Mouse (Mus musculus) kidney, embryonic 14.5 days (tissue): ENCODE data around the gene Mb21d2. TPM values are rescaled to one million over a fixed set of nuclear protein-coding genes. Genes with fewer than 3 reads are reported as not detected.
A peak's percentile ranks its signal among the peaks of the same experiment; 100 is the strongest.

Source experiments
- ATAC-seq: fragments of 200-750 bp; cut with Nextera tagmentation; 2 replicates; pipeline ENCODE4 v1.8.0; 2017; ENCODE audit warnings: moderate number of reproducible peaks, mild to moderate bottlenecking, moderate TSS enrichment, moderate library complexity; ENCODE audit not compliant: low FRiP score, low TSS enrichment
- H3K27ac ChIP-seq: fragments of 300-500 bp; sonication (generic); 2 replicates; pipeline ENCODE4 v1.5.1; 2014; ENCODE audit warnings: low read depth, mild to moderate bottlenecking, low read length, moderate library complexity, mixed read lengths
- H3K27me3 ChIP-seq: fragments of 300-500 bp; sonication (generic); 2 replicates; pipeline ENCODE4 v1.6.1; 2014; ENCODE audit warnings: mild to moderate bottlenecking, low read length; ENCODE audit not compliant: control insufficient read depth, insufficient read depth
- H3K36me3 ChIP-seq: fragments of 300-500 bp; sonication (generic); 2 replicates; pipeline ENCODE4 v1.6.1; 2014; ENCODE audit warnings: low read length, mixed read lengths; ENCODE audit not compliant: control insufficient read depth, insufficient read depth
- H3K4me1 ChIP-seq: fragments of 300-500 bp; sonication (generic); 2 replicates; pipeline ENCODE4 v1.6.1; 2014; ENCODE audit warnings: low read length, mixed read lengths; ENCODE audit not compliant: control insufficient read depth, insufficient read depth
- H3K4me2 ChIP-seq: fragments of 300-500 bp; sonication (generic); replicated peaks from 2 replicates; pipeline ENCODE4 v1.6.1; 2014; ENCODE audit warnings: low read depth, mild to moderate bottlenecking, low read length
- H3K4me3 ChIP-seq: fragments of 300-500 bp; sonication (generic); 2 replicates; pipeline ENCODE4 v1.5.1; 2014; ENCODE audit warnings: mild to moderate bottlenecking, low read length
- H3K9ac ChIP-seq: fragments of 300-500 bp; sonication (generic); 2 replicates; pipeline ENCODE4 v1.6.1; 2014; ENCODE audit warnings: low read depth, mild to moderate bottlenecking, low read length, moderate library complexity
- H3K9me3 ChIP-seq: fragments of 300-500 bp; sonication (generic); 2 replicates; pipeline ENCODE4 v1.6.1; 2016; ENCODE audit warnings: low read length; ENCODE audit not compliant: control insufficient read depth
- WGBS: fragments of 180-500 bp; shearing (Covaris S2); extraction: QIAGEN DNeasy Blood & Tissue Kit; methylation state at CpG from one replicate; pipeline ENCODE4 v1.1.7; 2014; 5-methylcytosine and 5-hydroxymethylcytosine counted together
- polyA plus RNA-seq: library from polyadenylated mRNA; unstranded; fragments of >200 nt; fragmentation: Nextera tagmentation; extraction: Ambion mirVana; gene quantifications from 2 replicates; pipeline ENCODE4 v1.2.1, GENCODE M21; 2014

Gene Mb21d2
- polyA plus RNA-seq, 1 experiment from 2014 or later, result 9.4 TPM

DNA sequence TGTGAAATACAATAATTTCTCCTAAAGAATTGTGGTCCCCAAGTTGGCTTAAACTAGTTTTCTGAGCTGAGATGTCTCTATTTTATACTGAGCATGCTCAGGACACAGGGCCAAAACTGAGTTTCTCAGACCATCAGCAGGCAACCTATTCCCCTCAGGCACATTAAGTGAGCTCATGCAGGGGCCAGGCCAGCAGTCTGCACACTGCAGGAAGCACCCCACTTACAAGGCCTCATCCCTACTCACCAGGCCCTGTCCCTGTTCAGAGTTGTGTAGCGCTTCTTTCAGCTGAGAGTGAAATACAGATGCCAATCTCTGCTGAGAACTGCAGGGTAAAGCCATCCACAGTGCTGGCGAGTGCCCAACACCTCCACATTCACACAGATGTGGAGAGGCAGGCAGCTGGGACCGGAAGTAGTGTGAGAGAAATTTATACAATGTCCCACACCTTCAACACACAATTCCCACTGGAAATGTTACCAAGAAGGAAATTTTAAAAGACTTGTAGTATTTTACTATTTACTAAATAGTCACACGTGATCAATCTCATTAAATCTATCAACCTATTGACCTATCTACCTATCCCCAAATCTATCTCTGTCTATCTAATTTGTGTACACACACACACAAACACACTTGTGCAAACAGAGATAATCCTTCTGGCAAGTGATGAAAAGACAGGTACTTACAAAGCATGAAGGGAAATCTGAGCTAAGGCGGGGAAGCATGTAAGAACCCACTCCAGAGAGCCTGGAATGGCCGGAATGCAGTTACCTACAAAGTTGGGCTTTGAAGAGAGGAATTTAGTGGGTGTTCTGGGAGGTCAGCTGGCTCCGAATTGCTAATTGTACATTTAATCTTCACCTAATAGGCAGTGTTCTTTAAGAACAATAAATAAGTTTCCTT lies 22.9 kb downstream of the Mb21d2 start:
- WGBS, result 57% methylated on average over 7 of the region's 7 CpGs

DNA sequence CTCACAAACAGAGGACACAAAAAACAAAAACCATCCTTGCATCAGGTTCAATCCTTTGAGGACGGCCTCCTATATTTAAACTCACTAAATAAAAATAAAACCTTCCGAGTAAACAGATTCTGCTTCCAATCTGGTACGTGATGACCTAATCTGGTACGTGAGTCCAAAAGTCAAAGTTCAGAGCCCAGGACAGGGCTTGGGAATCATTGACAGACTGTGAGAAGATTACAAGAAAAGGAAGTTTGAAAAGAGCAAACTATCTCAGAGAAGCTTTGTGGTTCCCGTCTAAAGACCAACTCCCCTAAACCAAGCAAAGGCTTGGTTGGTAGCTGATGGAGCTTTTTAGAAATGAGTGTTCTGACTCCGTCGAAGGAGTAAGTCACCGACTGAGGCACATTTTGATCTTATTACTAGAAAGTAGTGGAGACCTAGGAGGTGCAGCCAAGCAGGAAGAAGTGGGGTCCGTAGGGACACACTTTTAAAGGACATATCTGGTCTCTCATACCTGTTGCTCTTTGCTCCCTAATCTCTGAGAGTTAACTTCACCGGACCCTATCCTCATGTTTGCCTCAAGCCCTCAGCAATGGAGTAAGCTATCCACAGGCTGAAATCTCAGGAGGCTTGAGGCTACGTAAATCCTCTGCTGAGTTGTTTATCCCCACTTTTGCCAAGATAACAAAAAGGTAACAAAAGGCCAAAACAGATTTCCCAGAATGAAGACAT lies 23.7 kb downstream of the Mb21d2 start:
- ATAC-seq, result no peak
- Histone ChIP-seq H3K9ac (no peak overlapping the region), H3K4me3 (no peak overlapping the region), H3K4me2 (no peak overlapping the region), H3K27me3 (no peaks in the 10 kb centered on the region), H3K36me3 (no peaks in the 10 kb centered on the region), H3K27ac (no peak overlapping the region), H3K4me1 (no peaks in the 10 kb centered on the region; the same call in 1 of the 2 replicates), H3K9me3 (no peaks in the 10 kb centered on the region)
- WGBS, result 81% methylated on average over 11 of the region's 11 CpGs

More for the DNA sequence above, 22.9 kb downstream of the Mb21d2 start:
- Histone ChIP-seq H3K27me3 (no peaks in the 10 kb centered on the region), H3K9me3 (no peaks in the 10 kb centered on the region), H3K9ac (no peak overlapping the region), H3K4me3 (no peak overlapping the region), H3K4me2 (no peak overlapping the region), H3K27ac (peak overlapping the region; percentile 32; the same call in 1 of the 2 replicates), H3K36me3 (no peaks in the 10 kb centered on the region), H3K4me1 (no peaks in the 10 kb centered on the region; the same call in 1 of the 2 replicates)
- peak; percentile 51; the same call in 1 of the 2 replicates for ATAC-seq

DNA sequence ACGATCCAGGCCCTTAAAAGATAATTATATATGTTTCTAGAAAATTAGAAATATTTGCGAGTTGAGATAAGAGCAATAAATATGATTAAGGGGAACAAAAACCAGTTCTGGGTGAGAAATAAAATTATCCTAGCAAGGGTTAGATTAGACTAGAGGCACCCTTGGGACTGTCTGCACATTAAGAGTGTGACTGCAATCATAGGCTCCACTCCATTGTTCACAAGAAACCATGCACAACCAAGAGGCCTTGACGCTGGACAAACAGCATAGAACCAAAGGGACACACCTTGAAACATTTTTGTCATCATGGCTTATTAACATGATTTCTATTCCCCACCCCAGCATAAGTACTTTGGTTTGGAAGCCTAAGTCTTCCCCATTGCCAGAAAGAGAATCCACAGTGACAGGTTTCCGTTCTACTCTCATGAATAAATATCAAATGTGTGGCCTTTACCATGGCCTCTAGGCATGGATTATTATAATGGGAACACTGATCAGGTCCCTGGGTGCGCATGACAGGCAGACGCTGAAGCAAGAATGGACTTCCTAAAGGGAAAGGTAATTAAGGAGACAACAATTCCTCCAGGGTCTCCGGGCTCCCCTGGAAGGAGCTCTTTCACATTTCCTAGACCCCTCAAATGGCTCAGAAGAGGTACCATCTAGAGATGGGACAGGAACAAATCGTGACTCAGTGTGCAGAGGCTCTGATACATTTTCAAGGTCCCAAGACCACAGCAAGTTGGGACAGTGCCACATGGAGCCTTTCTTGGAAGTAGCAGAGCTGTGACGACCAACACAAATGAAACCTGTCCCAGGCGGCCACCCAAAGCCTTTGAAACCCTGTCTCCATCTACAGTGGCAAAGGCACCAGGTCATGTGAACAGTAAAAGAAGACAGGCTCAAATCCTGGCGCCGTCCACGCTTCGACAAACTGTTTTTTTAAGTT lies 26.6 kb downstream of the Mb21d2 start:
- WGBS, result 75% methylated on average over 14 of the region's 14 CpGs
- Histone ChIP-seq H3K9me3 (no peaks in the 10 kb centered on the region), H3K27me3 (no peaks in the 10 kb centered on the region), H3K36me3 (no peaks in the 10 kb centered on the region), H3K4me1 (peaks cover 3% of the 10 kb centered on the region; the same call in 1 of the 2 replicates), H3K4me3 (no peak overlapping the region), H3K4me2 (no peak overlapping the region), H3K27ac (no peak overlapping the region), H3K9ac (no peak overlapping the region)
- ATAC-seq, result no peak

DNA sequence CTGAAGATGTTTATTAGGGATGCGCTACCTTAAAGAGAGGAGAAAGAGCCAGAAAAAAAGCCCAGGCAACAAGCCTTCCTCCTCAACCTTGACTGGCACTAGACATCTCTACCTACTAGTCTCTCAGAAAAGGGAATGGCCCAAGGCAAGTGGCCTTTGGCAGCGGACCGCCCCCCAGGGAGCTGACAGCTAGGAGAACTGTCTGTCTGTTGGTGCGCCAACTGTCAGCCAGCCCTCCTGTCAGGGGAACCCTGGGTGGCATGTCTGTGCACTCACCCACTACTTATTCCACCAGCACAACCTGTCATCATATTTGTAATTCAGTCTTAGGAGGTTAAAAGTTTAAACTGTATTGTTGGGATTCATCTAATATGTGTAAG lies 30.3 kb downstream of the Mb21d2 start:
- peaks cover 3% of the 10 kb centered on the region for H3K4me1 ChIP-seq
- no peak overlapping the region for H3K27ac ChIP-seq
- no peaks in the 10 kb centered on the region for H3K27me3 ChIP-seq
- no peak overlapping the region for H3K9ac ChIP-seq
- H3K36me3 ChIP-seq, result no peaks in the 10 kb centered on the region
- no peak overlapping the region for H3K4me3 ChIP-seq
- H3K9me3 ChIP-seq, result no peaks in the 10 kb centered on the region
- H3K4me2 ChIP-seq, result no peak overlapping the region
- 72% methylated on average over 4 of the region's 4 CpGs for WGBS
- no peak for ATAC-seq

DNA sequence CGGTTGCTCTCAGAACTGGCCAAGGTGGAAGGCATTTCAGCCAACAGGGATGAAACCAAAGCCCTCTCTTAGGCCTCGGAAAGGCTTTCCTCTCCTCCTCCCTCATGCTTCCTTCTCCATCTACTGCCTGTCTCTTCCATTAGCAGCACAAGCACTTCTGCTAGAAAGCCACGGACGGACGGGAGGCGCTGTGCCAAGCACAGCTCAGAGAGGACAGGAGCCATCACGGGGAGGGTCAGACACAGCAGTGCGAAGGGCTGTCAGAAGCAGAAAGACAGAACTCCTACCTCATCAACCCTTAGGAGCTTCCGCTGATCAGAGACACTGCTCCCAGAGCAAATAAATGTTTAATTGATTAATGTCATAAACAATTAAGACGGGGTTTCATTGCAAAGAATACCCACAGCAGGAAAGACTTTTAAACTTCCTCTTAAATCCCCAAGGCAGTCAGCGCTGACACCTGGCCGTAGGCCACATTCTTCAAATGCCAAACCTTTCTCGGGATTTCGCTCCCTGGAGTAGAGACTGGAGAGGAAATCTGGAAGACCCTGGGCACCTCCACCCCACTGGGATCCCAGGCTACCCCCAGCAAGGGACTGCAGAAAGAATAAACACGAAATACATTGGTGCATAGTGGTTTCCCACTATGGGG lies 30.8 kb downstream of the Mb21d2 start:
- H3K27ac ChIP-seq, result no peak overlapping the region
- H3K4me1 ChIP-seq, result peaks cover 7% of the 10 kb centered on the region
- H3K4me2 ChIP-seq, result no peak overlapping the region
- ATAC-seq, result no peak
- no peak overlapping the region for H3K4me3 ChIP-seq
- no peaks in the 10 kb centered on the region for H3K9me3 ChIP-seq
- H3K9ac ChIP-seq, result no peak overlapping the region
- H3K27me3 ChIP-seq, result no peaks in the 10 kb centered on the region
- 26% methylated on average over 15 of the region's 15 CpGs for WGBS
- H3K36me3 ChIP-seq, result no peaks in the 10 kb centered on the region

DNA sequence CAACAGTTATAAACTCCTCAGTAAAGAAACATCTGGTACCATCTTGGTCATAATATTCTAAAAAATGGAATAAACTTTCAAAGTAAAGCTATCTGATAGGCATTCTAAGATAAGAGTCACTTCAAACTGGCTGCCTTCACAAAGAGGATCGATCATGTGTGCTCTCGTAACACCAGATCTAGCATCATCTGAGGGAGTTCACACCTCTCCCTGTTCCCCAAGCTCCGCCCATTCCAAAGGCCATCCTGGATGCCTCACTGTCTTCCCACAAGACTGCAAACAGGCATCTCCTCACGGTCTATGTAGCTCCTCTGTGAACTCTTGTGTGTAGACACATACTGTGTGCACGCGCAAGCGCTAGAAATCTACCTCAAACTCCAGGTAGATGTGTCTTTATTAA lies 32.9 kb downstream of the Mb21d2 start:
- WGBS, result 94% methylated on average over 7 of the region's 7 CpGs

DNA sequence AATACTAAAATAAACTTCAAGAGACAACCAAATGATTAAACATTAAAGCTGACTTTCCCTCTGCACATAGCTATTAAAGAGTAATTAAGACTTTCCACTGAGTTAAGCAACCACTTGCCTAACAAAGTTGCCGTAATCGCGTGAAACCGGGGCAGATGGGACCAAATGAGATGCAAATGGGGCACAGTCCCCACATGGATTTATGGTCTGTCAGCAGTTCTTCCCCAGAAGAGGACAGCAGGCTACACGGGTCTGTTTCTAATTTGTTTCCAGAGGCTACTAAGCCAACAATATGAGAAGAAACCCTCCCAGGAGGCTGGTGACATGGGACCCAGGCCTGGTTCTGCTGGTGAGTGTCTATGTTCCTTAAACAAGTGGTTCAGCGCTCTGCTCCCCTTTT lies 34.6 kb downstream of the Mb21d2 start:
- Histone ChIP-seq H3K4me1 (peaks cover 23% of the 10 kb centered on the region), H3K9ac (no peak overlapping the region)
- 53% methylated on average over 6 of the region's 6 CpGs for WGBS

More for the DNA sequence above, 32.9 kb downstream of the Mb21d2 start:
- no peak overlapping the region for H3K4me2 ChIP-seq
- H3K27me3 ChIP-seq, result no peaks in the 10 kb centered on the region
- H3K36me3 ChIP-seq, result no peaks in the 10 kb centered on the region
- H3K9ac ChIP-seq, result no peak overlapping the region
- peaks cover 16% of the 10 kb centered on the region for H3K4me1 ChIP-seq
- no peak overlapping the region for H3K27ac ChIP-seq
- no peak overlapping the region for H3K4me3 ChIP-seq
- ATAC-seq, result no peak
- H3K9me3 ChIP-seq, result no peaks in the 10 kb centered on the region

DNA sequence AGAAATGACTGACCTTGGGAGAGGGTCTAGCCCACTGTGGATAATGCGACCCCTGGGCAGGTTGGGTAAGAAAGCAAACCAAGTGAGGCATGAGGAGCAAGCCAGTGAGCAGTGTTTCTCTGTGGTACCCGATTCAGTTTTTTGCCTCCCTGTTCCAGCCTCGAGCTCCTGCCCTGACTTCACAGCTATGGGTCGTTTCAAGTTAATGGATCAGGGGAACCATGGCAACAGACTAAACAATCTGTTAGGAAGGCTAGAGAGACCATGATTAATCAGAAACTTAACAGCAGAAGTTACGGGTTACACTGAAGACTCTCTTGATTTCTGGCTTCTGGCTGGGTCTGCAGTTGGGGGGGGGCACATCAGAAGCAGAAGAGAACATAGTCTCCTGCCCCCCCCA lies 36.2 kb downstream of the Mb21d2 start:
- Histone ChIP-seq H3K27me3 (no peaks in the 10 kb centered on the region), H3K9ac (no peak overlapping the region), H3K4me1 (peaks cover 19% of the 10 kb centered on the region), H3K4me3 (no peak overlapping the region), H3K27ac (no peak overlapping the region), H3K9me3 (peaks cover 9% of the 10 kb centered on the region), H3K4me2 (no peak overlapping the region), H3K36me3 (no peaks in the 10 kb centered on the region)
- ATAC-seq, result no peak
- 26% methylated on average over 5 of the region's 5 CpGs for WGBS

More for the DNA sequence above, 34.6 kb downstream of the Mb21d2 start:
- Histone ChIP-seq H3K9me3 (peaks cover 3% of the 10 kb centered on the region), H3K36me3 (no peaks in the 10 kb centered on the region), H3K27me3 (no peaks in the 10 kb centered on the region), H3K4me2 (no peak overlapping the region), H3K4me3 (no peak overlapping the region), H3K27ac (no peak overlapping the region)
- no peak for ATAC-seq
